9 mouse cellular contexts compared by ENCODE assay signal in the genomic region with DNA sequence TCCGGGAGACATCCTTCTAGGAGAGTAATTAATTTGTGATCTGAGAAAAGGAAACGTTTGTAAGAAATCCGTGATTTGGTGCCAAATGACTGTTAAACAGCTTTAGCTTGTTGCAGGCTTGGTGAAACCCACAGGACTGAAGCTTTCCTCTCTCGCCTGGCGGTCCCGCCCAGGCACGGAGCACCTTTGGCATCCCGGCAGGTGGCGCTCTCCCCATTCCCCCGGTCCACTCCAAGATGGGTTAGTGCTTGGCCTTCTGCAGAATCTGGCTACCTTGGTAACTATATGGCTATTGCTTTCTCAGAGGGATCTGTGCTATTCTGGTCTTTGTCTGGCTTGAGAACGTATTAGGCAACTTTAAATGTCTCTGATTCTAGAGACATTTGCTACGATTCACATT. TPM values are rescaled to one million over a fixed set of nuclear protein-coding genes. Genes with fewer than 3 reads are reported as not detected.
A peak's percentile ranks its signal among the peaks of the same experiment; 100 is the strongest.
DNase-seq lines count a peak whose midpoint lies in the region; ATAC-seq and TF ChIP-seq lines count a peak whose summit lies in the region.
"Had no signal": no experiment of that assay in that cellular context is flagged by ENCODE, and none has a peak within 500 bp of the region (broad histone marks: within the 10 kb centered on the region; RNA-seq: fewer than 3 reads in every experiment).

No protein-coding gene starts in this region.

- peak; percentile 95 for DNase-seq in NIH3T3 (ENCODE audit: low read depth)
- DNase-seq in cerebellum, adult 9-11 months, result peak; percentile 35
- DNase-seq in frontal cortex, postnatal 10 days (ENCODE audit: low spot score in 2 of 2), result peak; percentile 17 to 70
- peak; percentile 78 for DNase-seq in hindbrain, postnatal 0 days (ENCODE audit: low spot score)
- DNase-seq in left cerebral cortex, adult 11 months (ENCODE audit: low spot score), result peak; percentile 35
- peak; percentile 31 for DNase-seq in retina, postnatal 7 days (ENCODE audit: low read depth, low spot score)
- peak; percentile 86 for DNase-seq in thymus, postnatal 4 days

- no peak overlapping the region for H3K27ac ChIP-seq in hindbrain, postnatal 0 days
- H3K27ac ChIP-seq: macrophage had no signal

- no peaks in the 10 kb centered on the region for H3K9me3 ChIP-seq in hindbrain, postnatal 0 days (ENCODE audit: low read length)

- ATAC-seq in hindbrain, postnatal 0 days, result peak; percentile 78
- ATAC-seq in megakaryocyte, adult 5-6 weeks (ENCODE audit: poor library complexity, severe bottlenecking), result peak; percentile 100

- no peak overlapping the region for H3K4me3 ChIP-seq in hindbrain, postnatal 0 days (ENCODE audit: low read length)

- H3K27me3 ChIP-seq in hindbrain, postnatal 0 days (ENCODE audit: insufficient read depth, low read length), result no peaks in the 10 kb centered on the region

- TF ChIP-seq CTCF in hindbrain, postnatal 0 days (IDR thresholded peaks at IDR 0.05; ENCODE audit: low read depth), result peak; percentile 86

- 18% methylated on average over 12 of the region's 12 CpGs for WGBS in hindbrain, postnatal 0 days

- no peak overlapping the region for H3K9ac ChIP-seq in hindbrain, postnatal 0 days (replicated peaks; ENCODE audit: low read length)

- H3K4me2 ChIP-seq in hindbrain, postnatal 0 days (ENCODE audit: low read depth, low read length), result no peak overlapping the region

- H3K4me1 ChIP-seq in hindbrain, postnatal 0 days (ENCODE audit: insufficient read depth, low read length), result no peaks in the 10 kb centered on the region

- H3K36me3 ChIP-seq in hindbrain, postnatal 0 days (ENCODE audit: insufficient read depth, low read length), result no peaks in the 10 kb centered on the region

RNA-seq across cellular contexts. Expression of gene Fam129a, which starts 6.6 kb away (rescaled TPM):
- 1.6 and 2.6 TPM in 2 replicates for total RNA-seq in hindbrain, postnatal 0 days (2014; rRNA removed)
- 1.7 and 2.0 TPM in 2 replicates for polyA plus RNA-seq in hindbrain, postnatal 0 days (2015; fragmentation: Nextera tagmentation; extraction: Ambion mirVana)
- 69.2 and 74.7 TPM in 2 replicates for total RNA-seq in megakaryocyte, adult 5-6 weeks (2015)
- 147 and 157 TPM in 2 replicates for total RNA-seq in megakaryocyte, adult 5-6 weeks (2017)

Comparison
In these comparisons a context has a peak if more than half of its experiments do, and no peak if none do; other contexts are left out.
1. DNase-seq: peak in every context shown above with its lines; median percentile 95 in NIH3T3; 86 in thymus, postnatal 4 days; 78 in hindbrain, postnatal 0 days; 44 in frontal cortex, postnatal 10 days; 35 in cerebellum, adult 9-11 months; 35 in left cerebral cortex, adult 11 months; 31 in retina, postnatal 7 days.
2. RNA of gene Fam129a, which starts 6.6 kb away (total RNA-seq): 69.2 to 157 TPM in megakaryocyte, adult 5-6 weeks; 1.6 to 2.6 TPM in hindbrain, postnatal 0 days; every median in the first group is over 10 times any median in the second.